Mouse (Mus musculus): ENCODE data around the gene Pgpep1l.

The Pgpep1l gene

GRCm38 (mm10) chr7:68259523-68260081, 4.4 kb downstream of the Pgpep1l start:
- no peak for DNase-seq (ENCODE audit: low read depth, low spot score)

DNA sequence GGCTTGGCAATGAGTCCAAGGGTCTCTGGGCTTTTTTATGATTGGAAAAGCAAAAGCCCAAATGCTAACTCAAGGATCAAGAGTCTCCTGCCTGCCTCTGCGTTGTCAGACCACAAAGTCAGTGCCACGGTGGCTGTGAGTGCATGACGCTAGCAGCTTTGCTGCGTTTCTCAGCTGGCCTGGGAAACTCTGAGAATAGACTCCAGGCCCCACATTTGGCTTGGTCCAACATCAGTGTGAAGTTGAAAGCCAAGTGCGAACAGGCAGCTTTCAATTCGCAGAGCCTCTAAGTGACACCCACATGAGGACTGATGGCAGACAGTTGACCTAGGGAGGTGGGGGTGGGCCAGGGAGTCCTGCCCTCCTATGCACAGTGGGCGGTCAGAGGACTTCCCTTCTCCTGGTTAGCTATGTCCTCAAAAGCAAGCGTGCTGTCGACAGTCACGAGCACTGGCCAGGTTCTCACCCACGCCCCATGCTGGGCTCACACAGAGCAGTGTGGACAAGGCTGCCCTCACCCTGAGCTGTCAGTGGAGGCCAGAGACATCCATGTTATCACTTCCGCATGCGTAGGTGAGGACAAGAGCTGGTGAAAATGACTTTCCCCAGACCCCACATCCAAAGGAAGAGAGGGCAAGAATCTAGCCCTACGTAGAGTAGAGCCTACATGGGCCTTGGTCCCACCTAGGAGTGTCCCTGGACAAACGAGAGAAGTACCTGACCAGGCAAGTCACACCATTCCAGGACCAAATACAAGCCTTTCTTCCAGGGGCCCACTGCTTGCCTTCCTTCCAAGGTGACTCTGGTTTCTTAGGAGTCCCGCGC, 5.5 kb downstream of the Pgpep1l start:
- no peak for DNase-seq (ENCODE audit: low read depth, low spot score)

DNA sequence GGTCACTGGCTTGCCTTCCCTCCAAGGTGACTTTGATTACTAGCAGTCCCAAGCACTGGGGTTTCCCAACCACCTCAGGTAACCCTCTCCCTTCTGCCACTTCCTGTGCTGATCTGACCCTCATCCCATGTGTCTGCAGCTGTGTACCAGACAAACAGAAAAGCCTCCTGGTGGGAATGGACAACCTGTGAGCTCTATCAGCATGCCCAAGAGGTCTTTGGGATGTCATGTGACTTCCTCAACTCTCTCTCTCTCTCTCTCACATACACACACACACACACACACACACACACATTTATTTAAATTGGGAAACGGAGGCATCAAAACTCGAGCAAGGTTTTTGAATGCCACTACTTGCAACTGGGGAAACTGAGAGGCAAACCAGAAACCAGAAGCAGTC, 6.3 kb downstream of the Pgpep1l start:
- no peak for DNase-seq (ENCODE audit: low read depth, low spot score)

DNA sequence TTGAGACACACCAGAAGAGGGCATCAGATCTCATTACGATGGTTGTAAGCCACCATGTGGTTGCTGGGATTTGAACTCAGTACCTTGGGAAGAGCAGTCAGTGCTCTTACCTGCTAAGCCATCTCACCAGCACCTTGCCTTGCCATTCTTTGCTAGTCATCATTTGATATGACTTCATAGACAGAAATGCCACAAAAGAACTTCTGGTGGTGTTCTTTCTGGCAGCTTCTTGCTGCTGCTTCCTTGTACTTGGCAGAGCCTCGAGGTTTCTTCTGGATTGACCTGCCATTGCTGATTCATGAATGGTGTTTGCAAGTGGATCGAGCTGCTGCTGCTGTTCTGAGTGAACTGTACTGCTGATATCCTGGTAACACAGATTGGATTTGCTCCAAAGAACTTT, 13.1 kb downstream of the Pgpep1l start:
- no peak for DNase-seq (ENCODE audit: low read depth, low spot score)

DNA sequence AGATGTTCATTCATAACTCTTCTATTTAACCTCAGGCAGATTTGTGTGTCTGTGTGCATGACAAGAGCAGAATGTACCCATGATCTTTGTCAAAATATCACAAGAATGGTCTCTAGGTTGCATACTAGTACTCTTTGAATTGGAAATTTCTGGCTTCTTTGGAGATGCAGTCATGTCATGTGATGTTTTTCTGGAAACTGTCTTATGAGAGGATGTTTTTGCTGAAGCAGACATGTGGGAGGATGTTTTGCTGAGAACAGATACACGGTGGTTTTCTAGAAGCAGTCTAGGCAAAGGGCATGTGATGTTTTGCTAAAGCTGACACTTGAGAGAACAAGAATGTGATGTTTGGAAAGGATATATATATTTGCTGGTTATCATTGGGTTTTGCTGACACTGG, 13.6 kb downstream of the Pgpep1l start:
- DNase-seq (ENCODE audit: low read depth, low spot score) = no peak

- no peak for DNase-seq (ENCODE audit: low read depth, low spot score)
Observed at GRCm38 (mm10) chr7:68246249-68246648, 17.8 kb downstream of the Pgpep1l start.

GRCm38 (mm10) chr7:68245681-68246080, 18.4 kb downstream of the Pgpep1l start:
- DNase-seq (ENCODE audit: low read depth, low spot score) = no peak

- no peak for DNase-seq (ENCODE audit: low read depth, low spot score)
Observed at GRCm38 (mm10) chr7:68241205-68241604, 22.8 kb downstream of the Pgpep1l start.

- no peak for DNase-seq (ENCODE audit: low read depth, low spot score)
Observed at GRCm38 (mm10) chr7:68239220-68239827, 24.7 kb downstream of the Pgpep1l start.

DNA sequence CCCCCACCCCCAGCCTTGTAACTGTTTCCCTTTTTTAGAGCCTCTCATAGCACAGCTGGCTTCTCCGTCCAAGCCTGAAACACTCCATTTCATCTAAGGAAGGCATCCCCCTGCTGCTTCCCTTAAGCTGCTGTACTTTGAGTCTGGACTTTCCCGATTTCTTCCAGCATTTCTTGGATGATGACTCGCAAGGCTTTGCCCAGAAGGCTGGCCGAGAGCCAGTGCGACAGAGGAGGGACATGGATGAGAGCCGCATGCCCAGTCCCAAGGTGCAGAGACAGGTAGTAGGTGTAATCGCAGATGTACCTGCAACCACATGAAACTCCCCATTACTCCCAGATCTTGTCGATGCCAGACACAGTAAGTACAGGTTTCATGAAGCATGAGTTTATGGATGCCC, 27.2 kb downstream of the Pgpep1l start:
- DNase-seq (ENCODE audit: low read depth, low spot score) = peak; percentile 11

- DNase-seq (ENCODE audit: low read depth, low spot score) = no peak
Observed at GRCm38 (mm10) chr7:68233619-68234223, 30.3 kb downstream of the Pgpep1l start.

- DNase-seq (ENCODE audit: low read depth, low spot score) = no peak
Observed at GRCm38 (mm10) chr7:68232521-68232920, 31.5 kb downstream of the Pgpep1l start.

- no peak for DNase-seq (ENCODE audit: low read depth, low spot score)
Observed at GRCm38 (mm10) chr7:68230831-68231230, 33.2 kb downstream of the Pgpep1l start.

DNA sequence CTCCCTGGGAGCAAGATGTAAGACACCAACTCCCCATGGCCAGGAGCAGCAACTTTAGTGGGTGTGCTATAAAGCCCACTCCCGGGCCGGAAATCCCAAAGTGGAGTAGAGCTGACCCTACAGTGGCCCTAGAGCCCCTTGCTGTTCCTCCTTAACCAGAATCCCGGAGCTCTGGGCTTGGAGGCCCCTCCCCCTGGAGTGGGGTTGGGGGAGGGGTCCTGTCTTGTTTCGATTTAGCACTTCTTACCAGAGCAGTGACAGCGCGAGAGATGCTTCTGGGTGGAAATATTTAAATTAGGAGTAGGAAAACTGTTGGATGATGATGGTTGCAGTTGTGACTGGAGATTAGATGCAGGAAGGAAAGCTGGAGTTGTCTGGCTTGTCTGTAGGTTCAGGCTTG, 35.5 kb downstream of the Pgpep1l start:
- no peak for DNase-seq (ENCODE audit: low read depth, low spot score)

- DNase-seq (ENCODE audit: low read depth, low spot score) = no peak
Observed at GRCm38 (mm10) chr7:68227621-68228020, 36.4 kb downstream of the Pgpep1l start.

- DNase-seq (ENCODE audit: low read depth, low spot score) = no peak
Observed at GRCm38 (mm10) chr7:68227021-68227420, 37.0 kb downstream of the Pgpep1l start.

DNA sequence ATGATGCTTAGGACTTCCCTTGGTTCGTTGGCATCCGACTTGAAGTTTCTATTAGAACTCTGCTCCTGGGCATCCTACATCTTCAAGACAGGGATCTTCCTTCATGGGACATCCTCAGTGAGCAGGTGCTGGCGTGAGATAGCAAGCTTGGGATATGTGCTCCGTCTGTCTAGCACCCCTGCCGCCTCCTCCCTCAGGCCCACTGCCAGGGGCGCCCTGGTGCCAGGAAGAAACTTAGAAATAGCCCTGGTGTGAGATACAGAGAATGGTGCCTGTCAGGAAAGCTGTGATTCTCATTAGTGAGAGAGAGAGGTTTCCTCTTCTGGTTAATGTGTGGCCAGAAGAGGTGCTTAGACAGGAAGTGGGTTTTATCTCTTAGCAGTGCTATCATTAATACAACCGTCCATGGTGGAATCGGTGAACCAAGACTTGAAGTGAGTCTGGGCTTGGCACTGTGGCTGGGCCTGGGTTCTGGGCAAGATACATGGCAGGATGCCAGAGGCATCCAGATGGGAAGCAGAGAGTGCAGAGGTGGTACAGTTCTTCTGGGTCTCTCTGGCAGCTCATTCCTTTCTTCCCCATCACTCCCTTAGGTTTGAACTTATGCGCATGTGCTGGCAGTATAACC, 38.5 kb downstream of the Pgpep1l start:
- no peak for DNase-seq (ENCODE audit: low read depth, low spot score)

GRCm38 (mm10) chr7:68224006-68224405, 40.0 kb downstream of the Pgpep1l start:
- no peak for DNase-seq (ENCODE audit: low read depth, low spot score)

- DNase-seq (ENCODE audit: low read depth, low spot score) = no peak
Observed at GRCm38 (mm10) chr7:68223356-68223808, 40.7 kb downstream of the Pgpep1l start.

GRCm38 (mm10) chr7:68221677-68222230, 42.3 kb downstream of the Pgpep1l start:
- no peak for DNase-seq (ENCODE audit: low read depth, low spot score)

DNA sequence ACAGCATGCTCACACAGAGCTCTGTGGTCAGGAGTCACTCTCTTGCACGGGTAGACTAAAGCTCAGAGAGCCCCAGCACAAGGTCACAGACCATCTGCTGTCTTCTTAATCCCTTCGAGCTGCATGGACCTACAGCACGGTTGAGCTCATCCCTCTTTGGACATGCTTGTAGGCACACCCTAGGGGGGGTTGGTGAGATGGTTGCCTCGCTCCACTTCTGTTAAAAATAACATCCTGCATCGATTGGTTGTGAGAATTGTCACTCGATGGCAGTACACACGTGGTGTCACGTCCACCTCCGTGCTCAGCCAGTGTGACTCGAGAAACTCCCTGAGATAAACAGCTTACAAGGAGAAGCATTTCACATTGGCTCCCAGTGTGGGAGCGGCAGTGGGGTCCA, 45.2 kb downstream of the Pgpep1l start:
- DNase-seq (ENCODE audit: low read depth, low spot score) = no peak

All from 3T3-L1 (cell line).